ENCODE assay signal across 12 mouse cellular contexts in genomic region chr5:129065946-129066345, GRCm38 (mm10). TPM values are rescaled to one million over a fixed set of nuclear protein-coding genes. Genes with fewer than 3 reads are reported as not detected.
A peak's percentile ranks its signal among the peaks of the same experiment; 100 is the strongest.
DNase-seq lines count a peak whose midpoint lies in the region; ATAC-seq and TF ChIP-seq lines count a peak whose summit lies in the region.
"Had no signal": no experiment of that assay in that cellular context is flagged by ENCODE, and none has a peak within 500 bp of the region (broad histone marks: within the 10 kb centered on the region; RNA-seq: fewer than 3 reads in every experiment).

No protein-coding gene starts in this region.

- DNase-seq in heart, adult 11 months: peak; percentile 98
- DNase-seq in heart, embryonic 10.5 days (ENCODE audit: low spot score): no peak
- peak; percentile 24 for DNase-seq in Patski (ENCODE audit: low read depth, low spot score)
- DNase-seq in cerebellum, adult 8-10 months: no peak
- no peak for DNase-seq in layer of hippocampus, adult 8-10 months (ENCODE audit: low spot score in 2 of 2)
- no peak for DNase-seq in cerebellum, postnatal 25 days

- no peak overlapping the region for H3K4me3 ChIP-seq in heart, embryonic 10.5 days
- H3K4me3 ChIP-seq in heart, embryonic 15.5 days: no peak overlapping the region
- H3K4me3 ChIP-seq: hindbrain, embryonic 10.5 days; liver, embryonic 15.5 days; neural tube, embryonic 13.5 days had no signal

- no peaks in the 10 kb centered on the region for H3K9me3 ChIP-seq in heart, embryonic 10.5 days
- H3K9me3 ChIP-seq in heart, embryonic 15.5 days (replicated peaks): no peaks in the 10 kb centered on the region
- H3K9me3 ChIP-seq: hindbrain, embryonic 10.5 days; liver, embryonic 15.5 days; neural tube, embryonic 13.5 days had no signal

- CTCF ChIA-PET in Patski (lab: Charles Lee): interaction anchor here (1.1 kb wide), 1 partner anchor 8 kb away, joined by 3 read pairs; no protein-coding TSS in a partner anchor

- peaks cover 8% of the 10 kb centered on the region for H3K4me1 ChIP-seq in heart, embryonic 10.5 days
- peaks cover 8% of the 10 kb centered on the region for H3K4me1 ChIP-seq in heart, embryonic 15.5 days (replicated peaks)
- H3K4me1 ChIP-seq: liver, embryonic 15.5 days had no signal

- POLR2A ChIA-PET in Patski (lab: Charles Lee): interaction anchor here (0.6 kb wide), 2 partner anchors 1376 to 1567 kb away, joined by 3 read pairs; no protein-coding TSS in a partner anchor

- no peak for TF ChIP-seq CTCF in Patski (IDR thresholded peaks at IDR 0.05)

- no peak overlapping the region for H3K27ac ChIP-seq in heart, embryonic 10.5 days
- H3K27ac ChIP-seq in heart, embryonic 15.5 days: no peak overlapping the region
- H3K27ac ChIP-seq: hindbrain, embryonic 10.5 days; liver, embryonic 15.5 days; neural tube, embryonic 13.5 days had no signal

- H3K9ac ChIP-seq in heart, embryonic 15.5 days: no peak overlapping the region
- H3K9ac ChIP-seq: liver, embryonic 15.5 days; neural tube, embryonic 13.5 days had no signal

- WGBS in heart, embryonic 10.5 days: 74% methylated on average over 9 of the region's 9 CpGs
- WGBS in heart, embryonic 15.5 days: 51% methylated on average over 9 of the region's 9 CpGs

- no peak overlapping the region for H3K4me2 ChIP-seq in heart, embryonic 15.5 days
- H3K4me2 ChIP-seq: liver, embryonic 15.5 days; neural tube, embryonic 13.5 days had no signal

- H3K36me3 ChIP-seq in heart, embryonic 10.5 days: no peaks in the 10 kb centered on the region
- H3K36me3 ChIP-seq in heart, embryonic 15.5 days: no peaks in the 10 kb centered on the region
- H3K36me3 ChIP-seq: hindbrain, embryonic 10.5 days; liver, embryonic 15.5 days; neural tube, embryonic 13.5 days had no signal

- in situ Hi-C loops in Patski (cut with MboI; ENCODE audit: low pct_unique_long_range_greater_than_20kb): loop anchor here (5.0 to 25.0 kb wide), 2 partner anchors 96 to 321 kb away; no protein-coding TSS in a partner anchor

- H3K27me3 ChIP-seq in heart, embryonic 10.5 days (ENCODE audit: insufficient read depth, poor library complexity, severe bottlenecking): peaks cover 23% of the 10 kb centered on the region
- peaks cover 4% of the 10 kb centered on the region for H3K27me3 ChIP-seq in Patski
- peaks cover 27% of the 10 kb centered on the region for H3K27me3 ChIP-seq in heart, embryonic 15.5 days

- ATAC-seq in Patski: peak; percentile 51
- 0 out of 2 replicates have a peak, but pooled peaks have one; percentile 14 for ATAC-seq in heart, embryonic 15.5 days (replicated peaks; ENCODE audit: insufficient number of reproducible peaks, insufficient read depth, low FRiP score, low read depth)
- ATAC-seq in megakaryocyte-erythroid progenitor cell, adult 5-6 weeks (replicated peaks; ENCODE audit: low FRiP score, low TSS enrichment, poor library complexity, severe bottlenecking): peak; percentile 51; the same call in 1 of the 2 replicates
- ATAC-seq: CD4-positive, CD25-positive, alpha-beta regulatory T cell, adult 4 months had no signal

RNA-seq across cellular contexts. Expression of gene Adgrd1, which starts 30.6 kb away (rescaled TPM):
- 0.11 and 0.26 TPM in 2 replicates for polyA plus RNA-seq in heart, embryonic 10.5 days (2016; fragmentation: Nextera tagmentation; extraction: Ambion mirVana)
- 0.01 TPM for polyA plus RNA-seq in Patski (2021)
- polyA plus RNA-seq in heart, embryonic 15.5 days (2015; fragmentation: Nextera tagmentation; extraction: Ambion mirVana): 2.4 and 3.1 TPM in 2 replicates
- total RNA-seq in megakaryocyte-erythroid progenitor cell, adult 5-6 weeks (2014; fragmentation: Nextera tagmentation): 0.94 and 1.1 TPM in 2 replicates
- 0.14 TPM in 1 of 2 replicates, not detected in the other for total RNA-seq in megakaryocyte-erythroid progenitor cell, adult 5-6 weeks (2017)
- under 1 TPM; 0.53 to 0.74 (median 0.62) TPM for total RNA-seq in layer of hippocampus, adult 8-10 months (2022)

RNA-seq across cellular contexts. Expression of gene Ran, which starts 46.1 kb away (rescaled TPM):
- polyA plus RNA-seq in heart, embryonic 10.5 days (2016; fragmentation: Nextera tagmentation; extraction: Ambion mirVana): 581 and 755 TPM in 2 replicates
- polyA plus RNA-seq in Patski (2021): 609 TPM
- 321 and 323 TPM in 2 replicates for polyA plus RNA-seq in heart, embryonic 15.5 days (2015; fragmentation: Nextera tagmentation; extraction: Ambion mirVana)
- total RNA-seq in megakaryocyte-erythroid progenitor cell, adult 5-6 weeks (2014; fragmentation: Nextera tagmentation): 542 and 563 TPM in 2 replicates
- 903 and 978 TPM in 2 replicates for total RNA-seq in megakaryocyte-erythroid progenitor cell, adult 5-6 weeks (2017)
- total RNA-seq in layer of hippocampus, adult 8-10 months (2022): 100 to 1,000 TPM; 159 to 183 (median 167) TPM

RNA-seq across cellular contexts. Expression of gene Stx2, which starts 57.6 kb away (rescaled TPM):
- polyA plus RNA-seq in heart, embryonic 10.5 days (2016; fragmentation: Nextera tagmentation; extraction: Ambion mirVana): 19.8 and 23.9 TPM in 2 replicates
- polyA plus RNA-seq in Patski (2021): 62.1 TPM
- polyA plus RNA-seq in heart, embryonic 15.5 days (2015; fragmentation: Nextera tagmentation; extraction: Ambion mirVana): 21.0 and 25.7 TPM in 2 replicates
- total RNA-seq in megakaryocyte-erythroid progenitor cell, adult 5-6 weeks (2014; fragmentation: Nextera tagmentation): 126 and 134 TPM in 2 replicates
- total RNA-seq in megakaryocyte-erythroid progenitor cell, adult 5-6 weeks (2017): 101 and 146 TPM in 2 replicates
- total RNA-seq in layer of hippocampus, adult 8-10 months (2022): 10 to 100 TPM; 28.6 to 39.2 (median 33.4) TPM

Comparison
In these comparisons a context has a peak if more than half of its experiments do, and no peak if none do; other contexts are left out.
1. DNase-seq: peak in heart, adult 11 months (single experiment) and Patski (single experiment); none in heart, embryonic 10.5 days (single experiment), cerebellum, adult 8-10 months (single experiment), layer of hippocampus, adult 8-10 months (0 of 2) and cerebellum, postnatal 25 days (0 of 2).
2. Peak in every context shown above with its lines, with median percentiles within 50 percentile points of each other: ATAC-seq.